Mouse (Mus musculus) G1E (cell line): ENCODE measurements around the gene Mrpl57.

Source experiments
- CTCF ChIP-seq: IDR thresholded peaks from 2 replicates; pipeline ENCODE4 v1.5.1; 2012; ENCODE audit warnings: low read depth, low read length, inconsistent platforms, mixed read lengths
- TAL1 ChIP-seq: conservative IDR thresholded peaks from 2 replicates; pipeline ENCODE4 v1.6.1; 2012; ENCODE audit warnings: low read depth, low read length, inconsistent platforms, mixed read lengths

DNA sequence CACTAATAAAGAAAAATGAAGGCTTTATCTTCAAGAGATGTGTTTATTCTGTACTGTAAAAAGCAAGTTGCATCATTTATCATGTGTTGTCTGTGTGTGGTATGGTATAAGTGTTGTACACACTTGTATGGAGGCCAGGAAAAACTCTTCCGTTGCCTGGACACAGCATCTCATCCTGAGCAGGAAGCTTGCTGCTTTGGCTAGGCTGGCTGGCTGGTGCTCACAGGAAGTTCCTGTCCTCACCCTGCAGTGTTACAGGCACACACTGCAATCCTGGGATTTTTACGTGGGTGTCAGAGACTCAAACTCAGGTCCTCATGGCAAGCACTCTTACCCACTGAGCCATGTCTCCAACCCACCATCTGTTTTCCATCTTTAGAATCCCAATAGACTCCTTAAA lies 37.1 kb downstream of the Mrpl57 start:
- no peak for TF ChIP-seq TAL1
- TF ChIP-seq CTCF = no peak
